Mouse (Mus musculus) layer of hippocampus, postnatal 36 days (tissue): ENCODE results near the gene Amy2a1. TPM values are rescaled to one million over a fixed set of nuclear protein-coding genes. Genes with fewer than 3 reads are reported as not detected.
"Not testable (repeated sequence)": the region's sequence is repeated elsewhere in the genome, so short reads cannot be mapped to it uniquely, and the experiment has no call there.

ENCODE experiments used
- DNase-seq, 2 experiments: peaks; one replicate each; pipeline ENCODE4 v3.0.0; 2022
- total RNA-seq, 2 experiments: library from RNA; stranded (reverse); gene quantifications; 2 replicates each; pipeline ENCODE4 v1.2.3; 2021

The Amy2a1 gene
- not detected for total RNA-seq

DNA sequence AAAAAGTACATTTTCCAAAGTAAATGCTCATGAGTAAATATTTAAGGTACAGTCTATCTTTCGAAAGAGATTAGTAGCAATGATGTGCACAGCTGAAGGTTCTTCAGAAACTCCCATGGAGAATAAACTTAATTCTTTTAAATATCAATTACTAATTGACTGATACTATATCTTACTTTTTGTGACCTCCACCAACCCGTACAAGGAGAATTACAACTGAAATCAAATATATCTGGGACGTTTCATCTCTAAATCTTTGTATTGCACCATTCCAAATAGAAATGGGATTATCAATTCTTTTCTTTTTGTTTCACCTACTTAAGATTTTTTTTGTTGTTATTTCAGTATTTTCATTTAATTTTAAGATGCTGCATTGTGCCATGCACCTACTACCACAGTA, at the start of gene Amy2a1:
Gene Amy2a1 (minus strand): TSS at position 101 of the 400 bp plus-strand sequence.
- DNase-seq: not testable (repeated sequence)

DNA sequence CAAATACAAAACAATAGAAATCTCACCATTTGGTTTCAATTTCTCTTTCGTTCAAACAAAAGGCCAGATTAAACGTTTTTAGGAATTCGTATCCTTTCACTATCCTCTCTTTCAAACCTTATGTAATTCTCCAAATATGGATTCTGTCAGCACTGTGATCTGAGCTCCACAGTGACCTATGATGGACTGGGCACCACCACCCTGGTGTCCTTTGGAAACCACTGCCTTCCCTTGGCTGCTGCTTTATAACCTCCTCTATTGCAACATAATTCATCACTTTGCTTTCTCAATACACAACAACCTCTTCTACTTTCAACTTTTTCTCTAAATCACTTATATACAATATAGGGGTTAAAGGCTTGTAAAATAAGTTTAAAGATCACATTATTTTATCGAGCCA, 42.4 kb upstream of the Amy2a1 start:
- no peak for DNase-seq

DNA sequence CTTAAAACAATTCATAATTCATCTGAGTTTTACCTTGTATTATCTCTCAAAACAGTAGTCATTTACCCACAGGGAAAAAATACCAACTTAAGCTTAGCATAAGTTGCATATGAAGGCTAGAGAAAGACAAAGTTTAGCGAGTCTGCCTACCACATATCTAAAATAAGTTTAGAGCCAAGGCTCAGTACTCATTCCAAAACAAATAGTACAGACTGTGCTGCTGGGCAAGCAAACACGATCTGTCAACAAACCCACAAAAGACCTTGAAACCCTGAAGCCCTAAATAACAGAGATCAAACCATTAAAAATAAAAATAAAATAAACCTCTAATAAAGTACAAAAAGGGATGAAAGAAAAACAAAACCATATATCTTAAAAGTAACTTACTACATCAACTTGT, 41.9 kb upstream of the Amy2a1 start:
- no peak for DNase-seq

DNA sequence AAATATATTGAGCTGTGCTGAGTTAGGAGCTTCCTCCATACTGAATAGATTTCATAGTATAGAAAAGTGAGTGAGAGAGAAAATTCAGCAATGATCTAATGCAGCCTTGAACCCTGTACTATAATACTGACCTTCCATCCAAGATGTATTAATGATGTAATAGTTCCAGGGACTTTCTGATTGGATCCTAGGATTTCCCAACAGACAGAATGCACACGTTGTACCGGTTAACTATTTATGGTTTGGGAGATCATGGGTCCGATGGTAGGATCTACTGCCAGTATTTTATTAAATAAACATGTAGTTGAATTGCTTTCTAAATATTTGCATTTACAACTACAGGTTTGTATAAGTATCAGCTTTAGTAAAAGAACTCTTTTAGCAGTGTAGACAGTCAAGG, 39.9 kb upstream of the Amy2a1 start:
- DNase-seq: no peak

DNA sequence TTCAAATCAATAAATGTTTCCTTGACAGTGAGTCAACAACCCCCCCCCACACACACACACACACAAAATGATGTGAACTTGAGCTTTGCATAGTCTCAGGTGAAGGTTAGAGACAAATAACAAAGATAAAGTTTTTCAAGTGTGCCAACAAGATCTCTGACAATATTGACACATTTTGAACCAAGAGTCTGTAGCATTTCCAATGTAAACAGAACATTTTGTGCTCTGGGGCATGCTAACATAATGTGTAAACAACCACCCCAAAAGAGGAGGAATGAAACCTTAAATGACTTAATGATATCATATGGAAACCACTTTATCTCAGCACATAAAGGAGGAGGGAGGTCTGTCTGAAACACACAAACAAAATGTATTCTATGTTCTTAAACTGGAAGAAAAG, 7.5 kb upstream of the Amy2a1 start:
- DNase-seq: no peak

Other genes with a start within 250 kb of the Amy2a1 start
- not detected for gene Amy2a4, start 241.0 kb downstream of the Amy2a1 start, total RNA-seq
- gene Amy2a3, start 208.4 kb downstream of the Amy2a1 start, total RNA-seq: not detected
- gene Amy2a2, start 175.8 kb downstream of the Amy2a1 start, total RNA-seq: not detected
- 10 to 100 TPM; 12.0 to 12.4 TPM for gene Amy1, start 74.3 kb upstream of the Amy2a1 start, total RNA-seq
- gene Rnpc3, start 97.7 kb upstream of the Amy2a1 start, total RNA-seq: 10 to 100 TPM; 29.8 TPM